Mouse (Mus musculus): ENCODE results near the gene Scamp4. TPM values are rescaled to one million over a fixed set of nuclear protein-coding genes. Genes with fewer than 3 reads are reported as not detected.

The Scamp4 gene
- polyA plus RNA-seq, 1 experiment from 2014 or later, result 108 TPM

- 80% methylated on average over 5 of the region's 5 CpGs for WGBS
- H3K4me3 ChIP-seq (replicated peaks), result no peak overlapping the region
- no peaks in the 10 kb centered on the region for H3K9me3 ChIP-seq (replicated peaks)
- peaks cover 39% of the 10 kb centered on the region for H3K4me1 ChIP-seq
- no peaks in the 10 kb centered on the region for H3K27me3 ChIP-seq
- H3K27ac ChIP-seq (replicated peaks), result no peak overlapping the region
- H3K9ac ChIP-seq, result no peak overlapping the region
- no peak overlapping the region for H3K4me2 ChIP-seq (replicated peaks)
- peaks cover 33% of the 10 kb centered on the region for H3K36me3 ChIP-seq
- no peak for ATAC-seq (ENCODE audit: insufficient number of reproducible peaks, low FRiP score, low TSS enrichment, low read depth)
Measured at GRCm38 (mm10) chr10:80583047-80583446, 19.6 kb upstream of the Scamp4 start.

GRCm38 (mm10) chr10:80584045-80584488 lies 18.6 kb upstream of the Scamp4 start:
- Histone ChIP-seq H3K4me3 (replicated peaks) (no peak overlapping the region), H3K9me3 (replicated peaks) (no peaks in the 10 kb centered on the region), H3K4me2 (replicated peaks) (no peak overlapping the region), H3K36me3 (peaks cover 33% of the 10 kb centered on the region), H3K27ac (replicated peaks) (0 out of 2 replicates have a peak overlapping the region, but pooled peaks have one; percentile 29), H3K4me1 (peaks cover 39% of the 10 kb centered on the region), H3K9ac (no peak overlapping the region), H3K27me3 (no peaks in the 10 kb centered on the region)
- WGBS, result 62% methylated on average over 12 of the region's 12 CpGs
- no peak for ATAC-seq (ENCODE audit: insufficient number of reproducible peaks, low FRiP score, low TSS enrichment, low read depth)

- H3K4me1 ChIP-seq, result peaks cover 40% of the 10 kb centered on the region
- H3K27me3 ChIP-seq, result no peaks in the 10 kb centered on the region
- peak; percentile 36; the same call in 1 of the 2 replicates for ATAC-seq (ENCODE audit: insufficient number of reproducible peaks, low FRiP score, low TSS enrichment, low read depth)
- peaks cover 33% of the 10 kb centered on the region for H3K36me3 ChIP-seq
- H3K9me3 ChIP-seq (replicated peaks), result no peaks in the 10 kb centered on the region
- no peak overlapping the region; the same call in 1 of the 2 replicates for H3K4me3 ChIP-seq (replicated peaks)
- peak overlapping the region; percentile 29; the same call in 1 of the 2 replicates for H3K27ac ChIP-seq (replicated peaks)
- peak overlapping the region; percentile 13; the same call in 1 of the 2 replicates for H3K4me2 ChIP-seq (replicated peaks)
- 69% methylated on average over 12 of the region's 12 CpGs for WGBS
- H3K9ac ChIP-seq, result no peak overlapping the region
Measured at GRCm38 (mm10) chr10:80584642-80585552, 17.8 kb upstream of the Scamp4 start.

- no peak overlapping the region; the same call in 1 of the 2 replicates for H3K4me3 ChIP-seq (replicated peaks)
- peaks cover 33% of the 10 kb centered on the region for H3K36me3 ChIP-seq
- H3K4me2 ChIP-seq (replicated peaks), result 0 out of 2 replicates have a peak overlapping the region, but pooled peaks have one; percentile 3
- no peak for ATAC-seq (ENCODE audit: insufficient number of reproducible peaks, low FRiP score, low TSS enrichment, low read depth)
- no peaks in the 10 kb centered on the region for H3K9me3 ChIP-seq (replicated peaks)
- H3K9ac ChIP-seq, result no peak overlapping the region
- WGBS, result 92% methylated on average over 8 of the region's 8 CpGs
- H3K27ac ChIP-seq (replicated peaks), result no peak overlapping the region
- no peaks in the 10 kb centered on the region for H3K27me3 ChIP-seq
- peaks cover 43% of the 10 kb centered on the region for H3K4me1 ChIP-seq
Measured at GRCm38 (mm10) chr10:80585581-80585980, 17.1 kb upstream of the Scamp4 start.

GRCm38 (mm10) chr10:80586407-80587304 lies 16.0 kb upstream of the Scamp4 start:
- Histone ChIP-seq H3K4me3 (replicated peaks) (0 out of 2 replicates have a peak overlapping the region, but pooled peaks have one; percentile 2), H3K9ac (no peak overlapping the region), H3K36me3 (peaks cover 30% of the 10 kb centered on the region), H3K4me2 (replicated peaks) (peak overlapping the region; percentile 9; the same call in 1 of the 2 replicates), H3K4me1 (peaks cover 45% of the 10 kb centered on the region), H3K27ac (replicated peaks) (peak overlapping the region; percentile 45; the same call in 1 of the 2 replicates), H3K9me3 (replicated peaks) (no peaks in the 10 kb centered on the region), H3K27me3 (no peaks in the 10 kb centered on the region)
- ATAC-seq (ENCODE audit: insufficient number of reproducible peaks, low FRiP score, low TSS enrichment, low read depth), result no peak
- WGBS, result 92% methylated on average over 47 of the region's 51 CpGs

GRCm38 (mm10) chr10:80587305-80587657 lies 15.4 kb upstream of the Scamp4 start:
- peaks cover 45% of the 10 kb centered on the region for H3K4me1 ChIP-seq
- 55% methylated on average over 4 of the region's 4 CpGs for WGBS
- H3K4me3 ChIP-seq (replicated peaks), result no peak overlapping the region
- ATAC-seq (ENCODE audit: insufficient number of reproducible peaks, low FRiP score, low TSS enrichment, low read depth), result no peak
- no peak overlapping the region for H3K9ac ChIP-seq
- peaks cover 30% of the 10 kb centered on the region for H3K36me3 ChIP-seq
- H3K27ac ChIP-seq (replicated peaks), result peak overlapping the region; percentile 45; the same call in 1 of the 2 replicates
- no peaks in the 10 kb centered on the region for H3K9me3 ChIP-seq (replicated peaks)
- H3K4me2 ChIP-seq (replicated peaks), result 0 out of 2 replicates have a peak overlapping the region, but pooled peaks have one; percentile 9
- no peaks in the 10 kb centered on the region for H3K27me3 ChIP-seq

- 13% methylated on average over 12 of the region's 12 CpGs for WGBS
- Histone ChIP-seq H3K9me3 (replicated peaks) (no peaks in the 10 kb centered on the region), H3K27ac (replicated peaks) (peak overlapping the region; percentile 86), H3K4me2 (replicated peaks) (peak overlapping the region; percentile 94), H3K36me3 (peaks cover 17% of the 10 kb centered on the region), H3K4me1 (peaks cover 43% of the 10 kb centered on the region), H3K9ac (peak overlapping the region; percentile 93), H3K27me3 (no peaks in the 10 kb centered on the region), H3K4me3 (replicated peaks) (peak overlapping the region; percentile 97)
- ATAC-seq (ENCODE audit: insufficient number of reproducible peaks, low FRiP score, low TSS enrichment, low read depth), result no peak
Measured at GRCm38 (mm10) chr10:80589127-80589878, 13.4 kb upstream of the Scamp4 start.

- Histone ChIP-seq H3K27me3 (no peaks in the 10 kb centered on the region), H3K4me1 (peaks cover 36% of the 10 kb centered on the region), H3K9ac (peak within 1 kb of the TSS; percentile 93), H3K4me3 (replicated peaks) (peak within 1 kb of the TSS; percentile 97), H3K9me3 (replicated peaks) (no peaks in the 10 kb centered on the region), H3K36me3 (peaks cover 13% of the 10 kb centered on the region), H3K4me2 (replicated peaks) (peak within 1 kb of the TSS; percentile 94), H3K27ac (replicated peaks) (peak within 1 kb of the TSS; percentile 86)
- ATAC-seq (ENCODE audit: insufficient number of reproducible peaks, low FRiP score, low TSS enrichment, low read depth), result peak; percentile 96
- under 1% methylated on average over 73 of the region's 73 CpGs for WGBS
Measured at GRCm38 (mm10) chr10:80589879-80590854, 12.5 kb upstream of the Scamp4 start, which contains the start of gene Abhd17a. Gene Abhd17a (minus strand): TSS chr10:80590341.

GRCm38 (mm10) chr10:80596318-80596717 lies 6.4 kb upstream of the Scamp4 start:
- no peak for ATAC-seq (ENCODE audit: insufficient number of reproducible peaks, low FRiP score, low TSS enrichment, low read depth)
- H3K9me3 ChIP-seq (replicated peaks), result no peaks in the 10 kb centered on the region
- no peaks in the 10 kb centered on the region for H3K4me1 ChIP-seq
- no peaks in the 10 kb centered on the region for H3K27me3 ChIP-seq
- H3K27ac ChIP-seq (replicated peaks), result no peak overlapping the region
- no peak overlapping the region for H3K4me3 ChIP-seq (replicated peaks)
- no peaks in the 10 kb centered on the region for H3K36me3 ChIP-seq
- WGBS, result 25% methylated on average over 4 of the region's 4 CpGs
- H3K4me2 ChIP-seq (replicated peaks), result no peak overlapping the region
- no peak overlapping the region for H3K9ac ChIP-seq
